Mouse (Mus musculus) kidney, embryonic 15.5 days (tissue): ENCODE measurements around the gene Lrrc37a. TPM values are rescaled to one million over a fixed set of nuclear protein-coding genes. Genes with fewer than 3 reads are reported as not detected.
"Not testable (repeated sequence)": the region's sequence is repeated elsewhere in the genome, so short reads cannot be mapped to it uniquely, and the experiment has no call there.

ENCODE experiments used
- ATAC-seq: fragments of 200-750 bp; cut with Nextera tagmentation; replicated peaks from 2 replicates; pipeline ENCODE4 v1.8.0; 2017; ENCODE audit warnings: moderate TSS enrichment; ENCODE audit not compliant: low FRiP score
- H3K27ac ChIP-seq: fragments of 300-500 bp; sonication (generic); 2 replicates; pipeline ENCODE4 v1.5.1; 2015; ENCODE audit warnings: mild to moderate bottlenecking, inconsistent platforms
- H3K27me3 ChIP-seq: fragments of 300-500 bp; sonication (generic); 2 replicates; pipeline ENCODE4 v1.6.1; 2015; ENCODE audit warnings: inconsistent platforms
- H3K36me3 ChIP-seq: fragments of 300-500 bp; sonication (generic); 2 replicates; pipeline ENCODE4 v1.6.1; 2015; ENCODE audit warnings: inconsistent platforms
- H3K4me1 ChIP-seq: fragments of 300-500 bp; sonication (generic); 2 replicates; pipeline ENCODE4 v1.6.1; 2015; ENCODE audit warnings: inconsistent platforms
- H3K4me2 ChIP-seq: fragments of 300-500 bp; sonication (generic); 2 replicates; pipeline ENCODE4 v1.6.1; 2015; ENCODE audit warnings: moderate library complexity, mild to moderate bottlenecking, inconsistent platforms
- H3K4me3 ChIP-seq: fragments of 300-500 bp; sonication (generic); replicated peaks from 2 replicates; pipeline ENCODE4 v1.5.1; 2015; ENCODE audit warnings: mild to moderate bottlenecking, inconsistent platforms
- H3K9ac ChIP-seq: fragments of 300-500 bp; sonication (generic); 2 replicates; pipeline ENCODE4 v1.6.1; 2015; ENCODE audit warnings: mild to moderate bottlenecking, inconsistent platforms
- H3K9me3 ChIP-seq: fragments of 300-500 bp; sonication (generic); replicated peaks from 2 replicates; pipeline ENCODE4 v1.6.1; 2016; ENCODE audit warnings: inconsistent platforms
- WGBS: fragments of 180-500 bp; shearing (Covaris S2); methylation state at CpG from one replicate; pipeline ENCODE4 v1.1.7; 2015; ENCODE audit warnings: mixed read lengths; 5-methylcytosine and 5-hydroxymethylcytosine counted together
- polyA plus RNA-seq: library from polyadenylated mRNA; unstranded; fragments of >200 nt; fragmentation: Nextera tagmentation; extraction: Ambion mirVana; gene quantifications from 2 replicates; pipeline ENCODE4 v1.2.1, GENCODE M21; 2015

Lrrc37a gene
- not detected in 2 replicates for polyA plus RNA-seq

- Histone ChIP-seq H3K9me3 (no peaks in the 10 kb centered on the region), H3K36me3 (no peaks in the 10 kb centered on the region), H3K4me3 (no peak within 1 kb of the TSS), H3K4me2 (no peak within 1 kb of the TSS), H3K27me3 (no peaks in the 10 kb centered on the region), H3K27ac (no peak within 1 kb of the TSS), H3K9ac (no peak within 1 kb of the TSS), H3K4me1 (no peaks in the 10 kb centered on the region)
- no peak for ATAC-seq
- 90% methylated on average over 12 of the region's 12 CpGs for WGBS
Observed at GRCm38 (mm10) chr11:103504497-103504896, at the start of gene Lrrc37a. Gene Lrrc37a, minus strand, starts transcription at chr11:103504597.

GRCm38 (mm10) chr11:103534973-103535372, 30.6 kb upstream of the Lrrc37a start:
- WGBS = 36% methylated on average over 1 of the region's 1 CpGs
- H3K27me3 ChIP-seq = not testable (repeated sequence)

GRCm38 (mm10) chr11:103512111-103512510, 7.7 kb upstream of the Lrrc37a start:
- 84% methylated on average over 2 of the region's 2 CpGs for WGBS
- no peak overlapping the region for H3K4me3 ChIP-seq
- no peak overlapping the region for H3K9ac ChIP-seq
- no peaks in the 10 kb centered on the region for H3K4me1 ChIP-seq
- no peak overlapping the region for H3K27ac ChIP-seq
- no peak overlapping the region for H3K4me2 ChIP-seq
- no peaks in the 10 kb centered on the region for H3K9me3 ChIP-seq
- no peaks in the 10 kb centered on the region for H3K36me3 ChIP-seq
- ATAC-seq = no peak
- no peaks in the 10 kb centered on the region for H3K27me3 ChIP-seq

More at GRCm38 (mm10) chr11:103534973-103535372, 30.6 kb upstream of the Lrrc37a start:
- H3K9me3 ChIP-seq, H3K9ac ChIP-seq, H3K36me3 ChIP-seq, H3K4me1 ChIP-seq, H3K27ac ChIP-seq, H3K4me2 ChIP-seq, ATAC-seq, H3K4me3 ChIP-seq: not testable (repeated sequence)

- Histone ChIP-seq H3K4me1 (no peaks in the 10 kb centered on the region), H3K4me3 (no peak overlapping the region), H3K4me2 (no peak overlapping the region), H3K9ac (no peak overlapping the region), H3K9me3 (no peaks in the 10 kb centered on the region), H3K36me3 (no peaks in the 10 kb centered on the region), H3K27ac (no peak overlapping the region), H3K27me3 (no peaks in the 10 kb centered on the region)
- 73% methylated on average over 7 of the region's 7 CpGs for WGBS
- ATAC-seq = no peak
Observed at GRCm38 (mm10) chr11:103464443-103464842, 40.0 kb downstream of the Lrrc37a start.

GRCm38 (mm10) chr11:103451105-103451504, 53.3 kb downstream of the Lrrc37a start:
- H3K4me1 ChIP-seq, ATAC-seq, H3K4me2 ChIP-seq, H3K36me3 ChIP-seq, H3K27me3 ChIP-seq, H3K27ac ChIP-seq, H3K9me3 ChIP-seq, H3K4me3 ChIP-seq, H3K9ac ChIP-seq: not testable (repeated sequence)
- WGBS = 85% methylated on average over 1 of the region's 1 CpGs

- H3K9ac ChIP-seq, H3K27ac ChIP-seq, H3K4me1 ChIP-seq, H3K9me3 ChIP-seq, H3K4me2 ChIP-seq, H3K27me3 ChIP-seq, H3K36me3 ChIP-seq, H3K4me3 ChIP-seq, ATAC-seq: not testable (repeated sequence)
- WGBS = 90% methylated on average over 14 of the region's 14 CpGs
Observed at GRCm38 (mm10) chr11:103449721-103450120, 54.7 kb downstream of the Lrrc37a start.

GRCm38 (mm10) chr11:103443678-103444077, 60.7 kb downstream of the Lrrc37a start:
- ATAC-seq = no peak
- Histone ChIP-seq H3K4me3 (no peak overlapping the region), H3K27ac (no peak overlapping the region), H3K27me3 (no peaks in the 10 kb centered on the region), H3K36me3 (no peaks in the 10 kb centered on the region), H3K9ac (no peak overlapping the region), H3K9me3 (no peaks in the 10 kb centered on the region), H3K4me2 (no peak overlapping the region), H3K4me1 (no peaks in the 10 kb centered on the region)
- 91% methylated on average over 3 of the region's 3 CpGs for WGBS

- no peak overlapping the region for H3K4me2 ChIP-seq
- no peaks in the 10 kb centered on the region for H3K36me3 ChIP-seq
- 77% methylated on average over 5 of the region's 5 CpGs for WGBS
- H3K4me1 ChIP-seq = no peaks in the 10 kb centered on the region
- no peaks in the 10 kb centered on the region for H3K9me3 ChIP-seq
- no peak for ATAC-seq
- no peak overlapping the region for H3K9ac ChIP-seq
- no peaks in the 10 kb centered on the region for H3K27me3 ChIP-seq
- no peak overlapping the region for H3K27ac ChIP-seq
- no peak overlapping the region for H3K4me3 ChIP-seq
Observed at GRCm38 (mm10) chr11:103436282-103436681, 68.1 kb downstream of the Lrrc37a start.

- no peak overlapping the region for H3K27ac ChIP-seq
- WGBS = 35% methylated on average over 5 of the region's 5 CpGs
Observed at GRCm38 (mm10) chr11:103425031-103425430, 79.4 kb downstream of the Lrrc37a start.

GRCm38 (mm10) chr11:103419667-103420066, 84.7 kb downstream of the Lrrc37a start:
- no peaks in the 10 kb centered on the region for H3K36me3 ChIP-seq
- no peak overlapping the region for H3K4me2 ChIP-seq
- no peak overlapping the region for H3K9ac ChIP-seq
- H3K27me3 ChIP-seq = 0 out of 2 replicates have a peak, but pooled peaks cover 2% of the 10 kb centered on the region
- no peak for ATAC-seq
- H3K27ac ChIP-seq = no peak overlapping the region
- no peaks in the 10 kb centered on the region for H3K9me3 ChIP-seq
- WGBS = 81% methylated on average over 13 of the region's 13 CpGs
- H3K4me3 ChIP-seq = no peak overlapping the region
- H3K4me1 ChIP-seq = no peaks in the 10 kb centered on the region

More at GRCm38 (mm10) chr11:103425031-103425430, 79.4 kb downstream of the Lrrc37a start:
- Histone ChIP-seq H3K4me1 (no peaks in the 10 kb centered on the region), H3K9ac (no peak overlapping the region), H3K4me2 (no peak overlapping the region), H3K36me3 (no peaks in the 10 kb centered on the region), H3K4me3 (no peak overlapping the region), H3K9me3 (no peaks in the 10 kb centered on the region), H3K27me3 (no peaks in the 10 kb centered on the region)
- ATAC-seq = no peak

GRCm38 (mm10) chr11:103419226-103419625, 85.2 kb downstream of the Lrrc37a start:
- Histone ChIP-seq H3K4me2 (no peak overlapping the region), H3K9ac (no peak overlapping the region), H3K4me3 (no peak overlapping the region), H3K36me3 (no peaks in the 10 kb centered on the region), H3K27me3 (peaks cover 6% of the 10 kb centered on the region), H3K27ac (no peak overlapping the region), H3K4me1 (no peaks in the 10 kb centered on the region), H3K9me3 (no peaks in the 10 kb centered on the region)
- ATAC-seq = no peak
- 76% methylated on average over 5 of the region's 5 CpGs for WGBS

GRCm38 (mm10) chr11:103413516-103413915, 90.9 kb downstream of the Lrrc37a start:
- H3K4me2 ChIP-seq = peak overlapping the region; percentile 93
- H3K9ac ChIP-seq = no peak overlapping the region
- WGBS = 81% methylated on average over 1 of the region's 1 CpGs
- peaks cover 10% of the 10 kb centered on the region for H3K27me3 ChIP-seq
- H3K4me1 ChIP-seq = peaks cover 26% of the 10 kb centered on the region
- no peak overlapping the region for H3K27ac ChIP-seq
- H3K4me3 ChIP-seq = no peak overlapping the region
- H3K36me3 ChIP-seq = 0 out of 2 replicates have a peak, but pooled peaks cover 5% of the 10 kb centered on the region
- no peak for ATAC-seq
- H3K9me3 ChIP-seq = no peaks in the 10 kb centered on the region

GRCm38 (mm10) chr11:103412950-103413423, 91.4 kb downstream of the Lrrc37a start:
- Histone ChIP-seq H3K27me3 (peaks cover 10% of the 10 kb centered on the region), H3K36me3 (0 out of 2 replicates have a peak, but pooled peaks cover 5% of the 10 kb centered on the region), H3K9me3 (no peaks in the 10 kb centered on the region), H3K27ac (peak overlapping the region; percentile 81), H3K9ac (peak overlapping the region; percentile 77), H3K4me2 (peak overlapping the region; percentile 93), H3K4me3 (peak overlapping the region; percentile 93), H3K4me1 (peaks cover 26% of the 10 kb centered on the region)
- ATAC-seq = no peak; the same call in 1 of the 2 replicates
- WGBS = 3% methylated on average over 14 of the region's 14 CpGs
